Mouse (Mus musculus) lung, postnatal 25 days (tissue): ENCODE data around the gene Bid.
A peak's percentile ranks its signal among the peaks of the same experiment; 100 is the strongest.

ENCODE experiments used
- DNase-seq: peaks from one replicate; pipeline ENCODE4 v3.0.0; 2022; ENCODE audit warnings: low spot score

Gene Bid

DNA sequence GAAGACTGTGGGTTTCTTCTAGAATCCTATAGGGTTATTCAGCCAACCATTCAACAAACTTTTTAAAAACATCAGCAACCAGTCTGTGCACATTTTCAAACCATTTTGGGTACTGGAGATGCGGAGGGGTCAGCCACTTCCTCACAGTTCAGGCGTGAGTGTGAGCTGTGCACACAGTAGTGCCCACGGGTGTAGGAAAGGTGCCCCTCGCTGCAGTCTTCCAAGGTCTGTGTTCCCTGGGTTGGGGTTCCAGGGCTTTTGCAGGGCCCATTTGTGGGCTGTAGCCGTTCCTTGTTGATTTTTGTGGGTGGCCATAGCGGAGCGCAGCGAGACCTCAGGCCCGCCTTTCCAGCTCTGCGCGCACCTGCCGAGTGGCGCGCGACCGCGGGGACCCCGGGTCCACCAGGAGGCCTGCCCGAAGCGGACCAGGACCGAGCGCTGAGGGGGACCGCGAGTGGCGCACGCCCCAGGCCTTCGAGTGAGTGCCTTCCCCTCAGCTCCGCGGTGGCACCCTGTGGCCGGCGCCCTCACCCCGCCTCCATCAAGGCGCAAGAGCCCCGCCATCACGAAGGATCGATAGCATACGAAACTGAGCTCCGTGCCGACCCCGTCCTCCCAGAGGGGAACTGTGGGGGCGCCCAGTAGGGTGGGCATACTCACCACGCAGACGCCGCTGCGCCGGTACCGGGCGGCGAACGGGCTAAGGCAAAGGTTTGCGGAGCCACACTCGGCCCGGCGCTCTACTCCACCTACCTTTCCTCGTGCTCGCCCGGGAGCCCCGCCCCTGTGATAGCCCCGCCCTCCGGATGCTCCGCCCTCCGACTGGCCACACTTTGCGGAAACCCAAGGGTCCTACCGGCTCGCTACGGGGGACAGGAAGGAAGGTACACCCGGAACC is at the start of gene Bid:
Gene Bid, minus strand, starts transcription at position 780 of the 898 bp plus-strand sequence.
- DNase-seq: peak; percentile 92

- no peak for DNase-seq
These were observed 49.2 kb upstream of the Bid start for GRCm38 (mm10) chr6:120965814-120966213.

DNA sequence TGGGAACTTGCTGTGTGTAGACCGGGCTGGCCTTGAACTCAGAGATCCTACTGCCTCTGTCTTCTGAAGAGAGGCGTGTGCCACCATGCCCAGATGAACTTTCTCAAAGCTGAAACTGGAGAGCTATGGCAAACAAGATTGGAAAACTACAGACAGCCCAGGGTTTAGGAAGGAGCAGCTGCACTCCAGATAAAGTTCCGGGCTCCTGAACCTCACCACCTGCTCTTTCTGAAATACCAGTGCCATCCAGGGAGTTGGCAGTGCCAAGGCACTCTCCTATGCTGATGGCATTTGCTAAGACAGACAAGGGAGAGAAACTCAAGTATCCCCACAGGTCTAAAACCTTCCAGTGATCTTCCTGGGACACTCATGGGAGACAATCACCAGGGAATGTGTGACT is 47.5 kb upstream of the Bid start:
- DNase-seq: no peak

DNA sequence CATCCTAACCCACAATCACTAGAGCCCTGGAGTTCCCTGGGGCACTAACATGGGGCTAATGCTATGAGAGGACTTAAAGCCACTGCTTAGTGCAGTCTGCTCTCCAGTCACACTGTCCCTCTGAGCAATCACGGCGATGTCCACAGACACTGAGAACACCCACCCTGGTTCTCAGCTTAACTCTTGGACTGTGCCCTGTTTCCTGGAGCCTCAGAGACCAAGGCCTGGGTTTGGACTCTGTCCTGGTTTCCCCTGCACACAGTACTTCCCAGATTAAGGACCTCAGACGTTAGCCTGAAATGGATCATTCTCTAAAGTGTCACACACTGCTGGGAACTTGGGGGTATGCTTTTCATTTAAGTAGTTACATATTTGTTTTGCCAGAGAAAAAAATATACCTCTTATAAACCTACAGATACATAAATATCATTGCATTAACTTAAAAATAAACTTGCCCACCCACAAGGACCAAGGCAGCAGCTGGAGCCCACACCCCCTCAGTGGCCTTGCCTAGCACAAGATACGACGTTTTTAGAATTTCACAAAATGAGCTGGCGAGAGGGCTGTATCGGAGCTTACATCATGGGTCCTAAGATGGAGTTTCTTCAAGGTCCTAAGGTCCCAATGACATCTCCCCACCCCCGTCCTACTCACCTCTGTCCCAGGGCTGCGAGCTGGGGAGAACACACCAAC is 43.8 kb upstream of the Bid start:
- DNase-seq: no peak

DNA sequence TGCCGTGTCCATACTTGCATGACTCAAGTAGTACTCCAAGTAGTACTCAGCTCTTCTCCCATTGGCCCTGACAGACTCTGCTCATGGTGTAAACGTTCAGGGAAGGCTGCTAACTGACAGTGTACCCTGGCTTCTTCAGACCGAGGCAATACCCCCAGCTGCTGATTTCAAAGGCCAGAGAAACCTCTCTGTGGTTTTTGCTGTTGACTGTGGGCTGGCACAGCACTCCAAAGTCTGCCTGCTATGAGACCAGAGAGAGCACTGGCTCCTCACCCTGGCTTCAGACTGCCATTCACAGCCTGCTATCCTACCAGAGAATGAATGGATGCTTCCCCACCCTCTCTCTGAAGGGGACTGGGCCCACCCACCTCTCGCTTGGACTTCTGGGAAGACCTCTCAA is 40.7 kb upstream of the Bid start:
- no peak for DNase-seq

- DNase-seq: peak; percentile 28
These were observed 39.9 kb upstream of the Bid start for GRCm38 (mm10) chr6:120956259-120957161.

DNA sequence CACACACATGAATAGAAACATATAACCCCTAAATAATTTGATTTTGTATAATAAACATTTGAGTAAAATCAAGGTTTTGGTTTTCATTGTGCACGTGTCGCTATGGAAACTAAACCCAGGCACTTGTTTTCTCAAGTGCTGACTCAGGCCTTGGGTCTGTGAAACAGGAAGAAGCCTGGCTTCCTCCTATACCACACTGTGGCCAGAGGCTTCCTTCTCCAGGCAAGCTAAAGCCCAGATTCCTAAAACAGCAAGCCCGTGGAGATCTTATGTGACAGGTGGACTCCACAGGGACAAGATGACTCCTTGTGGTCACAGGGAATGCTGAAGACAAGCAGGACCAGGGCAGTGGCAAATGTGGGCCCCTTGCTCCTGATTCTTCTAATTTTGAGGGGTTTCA is 38.6 kb upstream of the Bid start:
- DNase-seq: peak; percentile 43

DNA sequence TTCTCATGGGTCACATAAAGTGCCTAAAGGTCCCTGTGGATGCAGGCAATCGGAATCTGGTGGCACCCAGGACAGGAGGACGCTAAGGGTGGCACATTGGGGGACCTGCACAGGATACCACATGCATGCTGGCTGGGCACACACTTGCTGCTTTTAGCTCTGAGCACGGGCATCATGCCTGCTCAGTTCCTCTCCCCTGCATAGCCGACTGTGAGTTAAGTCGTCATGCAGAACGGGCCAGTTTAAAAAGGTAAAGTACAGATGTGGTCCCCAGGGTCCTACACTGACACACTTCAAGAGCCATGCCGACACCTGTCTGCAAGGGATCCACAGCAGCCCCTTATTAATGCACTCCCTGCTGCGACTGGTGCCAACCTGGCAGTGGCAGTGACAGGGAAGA is 37.6 kb upstream of the Bid start:
- no peak for DNase-seq

GRCm38 (mm10) chr6:120952475-120952874 is 35.8 kb upstream of the Bid start:
- no peak for DNase-seq

DNA sequence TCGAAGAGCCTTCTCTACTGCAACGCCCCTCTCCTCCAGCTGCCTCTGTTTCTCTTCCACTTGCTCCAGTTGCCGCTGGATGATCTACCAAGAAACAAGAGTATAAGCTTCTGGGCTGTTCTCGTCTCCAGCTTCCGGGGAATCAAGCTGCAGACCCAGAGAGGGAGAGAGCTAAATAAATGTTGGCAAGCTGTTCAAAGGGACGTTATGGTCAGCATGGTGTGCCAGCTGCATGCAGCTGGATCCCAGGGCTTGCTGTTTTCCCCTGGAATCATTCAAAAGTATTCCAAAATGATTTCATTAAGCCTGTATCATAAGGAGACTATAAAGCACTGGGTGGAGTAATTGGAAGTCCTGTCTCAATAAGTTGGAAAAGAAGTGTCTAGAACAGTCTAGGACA is 34.7 kb upstream of the Bid start:
- DNase-seq: no peak

- DNase-seq: no peak
These were observed 28.9 kb upstream of the Bid start for GRCm38 (mm10) chr6:120945510-120945909.

GRCm38 (mm10) chr6:120943964-120944363 is 27.3 kb upstream of the Bid start:
- no peak for DNase-seq

DNA sequence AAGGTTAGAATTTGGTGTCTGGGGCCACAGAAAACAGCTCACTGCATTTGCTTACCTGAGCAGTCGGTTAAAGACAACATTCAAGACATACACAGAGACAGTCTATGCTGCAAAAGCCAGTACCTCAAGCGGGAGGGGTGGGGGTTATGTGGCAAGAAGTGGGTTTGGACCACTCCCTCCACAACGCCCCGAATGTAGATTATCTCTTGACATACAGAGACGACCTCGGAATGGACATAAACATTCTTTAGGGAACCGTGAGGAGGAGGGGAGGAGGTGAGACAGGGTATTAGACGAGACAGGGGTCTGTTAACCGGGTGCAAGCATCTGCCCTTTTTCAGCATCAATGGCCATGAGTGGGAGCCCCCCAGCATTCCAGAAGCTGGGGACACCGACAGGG is 26.9 kb upstream of the Bid start:
- no peak for DNase-seq

DNA sequence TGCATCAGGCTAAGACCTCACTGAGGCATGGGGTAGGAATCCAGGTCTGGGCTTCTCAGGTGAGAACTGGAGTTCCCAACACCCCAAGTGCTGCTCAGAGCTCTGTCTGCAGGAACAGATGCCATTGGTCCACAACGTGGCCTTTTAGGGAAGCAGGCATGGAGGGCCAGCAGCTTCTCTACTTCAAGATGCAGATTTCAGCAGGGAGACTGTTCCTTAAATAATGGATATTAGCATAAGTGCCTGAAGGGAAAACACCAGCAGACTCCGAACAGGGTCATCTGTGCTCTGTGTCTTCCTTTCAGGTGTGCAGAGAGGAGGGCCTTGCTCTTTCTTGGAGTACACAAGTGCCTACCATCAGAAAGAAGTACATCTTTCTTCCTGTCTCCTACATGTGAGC is 26.4 kb upstream of the Bid start:
- DNase-seq: no peak

- DNase-seq: no peak
These were observed 24.9 kb upstream of the Bid start for GRCm38 (mm10) chr6:120941575-120941974.

GRCm38 (mm10) chr6:120941084-120941481 is 24.4 kb upstream of the Bid start:
- DNase-seq: no peak

GRCm38 (mm10) chr6:120940446-120941083 is 23.9 kb upstream of the Bid start:
- DNase-seq: no peak

GRCm38 (mm10) chr6:120939783-120940182 is 23.1 kb upstream of the Bid start:
- DNase-seq: no peak

- DNase-seq: no peak
These were observed 22.3 kb upstream of the Bid start for GRCm38 (mm10) chr6:120938763-120939450.

DNA sequence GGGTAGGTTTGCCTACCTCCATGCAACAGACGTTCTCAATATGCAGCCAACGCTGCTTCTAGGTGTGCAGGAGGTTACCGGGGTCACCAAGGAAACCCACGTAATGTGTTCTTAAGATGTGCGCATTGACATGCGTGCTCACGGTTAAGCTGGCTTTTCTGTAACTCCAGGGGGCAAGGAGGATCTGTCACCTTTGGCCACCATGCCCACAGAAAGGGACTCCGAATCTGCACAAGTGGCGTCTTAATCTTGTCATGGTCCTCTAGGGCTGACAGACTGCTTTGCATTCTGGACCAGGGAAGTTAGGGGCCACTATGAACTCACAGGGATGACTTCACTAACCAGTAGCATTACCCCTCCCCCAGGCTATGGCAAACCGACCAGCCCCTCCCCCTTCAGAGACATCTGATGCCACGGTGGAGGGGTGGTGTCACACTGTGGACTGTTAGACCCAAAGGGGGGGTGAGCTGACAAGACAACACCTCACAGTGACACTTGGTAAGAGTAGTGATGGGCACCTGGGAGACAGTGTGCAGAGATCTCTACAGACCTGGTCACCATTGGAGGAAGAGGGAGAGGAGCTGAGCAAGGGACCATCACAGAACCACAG is 21.5 kb upstream of the Bid start:
- DNase-seq: no peak

GRCm38 (mm10) chr6:120937104-120937617 is 20.5 kb upstream of the Bid start:
- DNase-seq: no peak
